In the genomic region with DNA sequence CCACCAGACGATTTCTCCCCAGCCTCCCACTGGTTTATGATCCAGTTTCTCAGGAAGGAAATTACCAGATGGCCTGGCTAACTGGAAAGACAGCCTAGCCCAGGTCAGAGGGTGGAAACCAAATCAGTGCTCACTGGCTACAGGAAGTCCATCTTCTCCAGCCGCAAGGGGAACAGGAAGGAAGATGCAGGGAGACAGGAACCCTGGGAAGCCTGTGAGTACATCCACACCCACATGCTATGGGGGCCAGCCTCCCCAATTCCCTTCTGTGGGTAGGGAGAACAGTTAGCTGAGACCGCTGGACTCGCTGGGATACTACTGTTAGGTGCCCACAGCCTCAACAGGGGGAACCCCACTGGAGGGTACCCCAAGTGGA, we compare ENCODE assay signal across 9 mouse cellular contexts. TPM values are rescaled to one million over a fixed set of nuclear protein-coding genes. Genes with fewer than 3 reads are reported as not detected.
DNase-seq lines count a peak whose midpoint lies in the region; ATAC-seq and TF ChIP-seq lines count a peak whose summit lies in the region.
"Had no signal": no experiment of that assay in that cellular context is flagged by ENCODE, and none has a peak within 500 bp of the region (broad histone marks: within the 10 kb centered on the region; RNA-seq: fewer than 3 reads in every experiment).

No protein-coding gene starts in this region.

- H3K9me3 ChIP-seq in heart, embryonic 10.5 days = no peaks in the 10 kb centered on the region

- peaks cover 7% of the 10 kb centered on the region; the same call in 1 of the 2 replicates for H3K36me3 ChIP-seq in heart, adult 2 months (ENCODE audit: control insufficient read depth, insufficient read depth, low read length)
- peaks cover 14% of the 10 kb centered on the region for H3K36me3 ChIP-seq in heart, embryonic 10.5 days

- TF ChIP-seq EP300 in heart, adult 2 months (IDR thresholded peaks at IDR 0.05; ENCODE audit: insufficient read depth, low read depth, low read length) = peak; percentile 96

- intact Hi-C loops in heart, adult 2 months (cut with DNase I) = loop anchor here (10.0 kb wide), 1 partner anchor 407 kb away; the partner anchor contains the start of gene Mafk
- intact Hi-C loops in heart, postnatal 10 days (cut with DNase I) = no loop called here

- 38% methylated on average over 4 of the region's 4 CpGs for WGBS in heart, adult 2 months
- 71% methylated on average over 4 of the region's 4 CpGs for WGBS in heart, embryonic 10.5 days

- 0 out of 2 replicates have a peak, but pooled peaks have one; percentile 35 for TF ChIP-seq POLR2A in heart, adult 2 months (IDR thresholded peaks at IDR 0.05; ENCODE audit: insufficient read depth, low read depth, low read length)

- peak overlapping the region; percentile 91 for H3K27ac ChIP-seq in heart, adult 2 months
- peak overlapping the region; percentile 78 for H3K27ac ChIP-seq in heart, embryonic 10.5 days

- peak; percentile 62 to 67 for DNase-seq in heart, adult 2 months
- no peak for DNase-seq in heart, postnatal 10 days
- DNase-seq in heart, embryonic 10.5 days (ENCODE audit: low spot score) = no peak
- DNase-seq in kidney, postnatal 14 days = peak; percentile 59
- DNase-seq in naive thymus-derived CD4-positive, alpha-beta T cell, adult 2 months (ENCODE audit: low read depth) = peak; percentile 8
- DNase-seq in cerebellum, postnatal 10 days = no peak
- no peak for DNase-seq in layer of hippocampus, postnatal 36 days

- ATAC-seq in monocyte, adult 5-6 weeks (replicated peaks; ENCODE audit: insufficient number of reproducible peaks, low FRiP score, low TSS enrichment, poor library complexity, severe bottlenecking) = no peak

- H3K4me3 ChIP-seq in heart, adult 2 months = no peak overlapping the region; the same call in 1 of the 2 replicates
- no peak overlapping the region for H3K4me3 ChIP-seq in heart, embryonic 10.5 days

- TF ChIP-seq CTCF in heart, adult 2 months (IDR thresholded peaks at IDR 0.05) = no peak

- H3K27me3 ChIP-seq in heart, adult 2 months (ENCODE audit: control insufficient read depth, insufficient read depth, low read length) = no peaks in the 10 kb centered on the region
- H3K27me3 ChIP-seq in heart, embryonic 10.5 days (ENCODE audit: insufficient read depth, poor library complexity, severe bottlenecking) = peaks cover 8% of the 10 kb centered on the region; the same call in 1 of the 2 replicates

- H3K79me2 ChIP-seq in heart, adult 2 months (replicated peaks; ENCODE audit: control insufficient read depth, insufficient read depth, low read length) = peaks cover 5% of the 10 kb centered on the region; the same call in 1 of the 2 replicates

- H3K9ac ChIP-seq in heart, adult 2 months (ENCODE audit: low read depth, low read length) = peak overlapping the region; percentile 41

- peaks cover 69% of the 10 kb centered on the region for H3K4me1 ChIP-seq in heart, adult 2 months (ENCODE audit: control insufficient read depth, insufficient read depth, low read length)
- H3K4me1 ChIP-seq in heart, embryonic 10.5 days = peaks cover 75% of the 10 kb centered on the region

RNA-seq across cellular contexts. Expression of gene Gpr146, which starts 10.7 kb away (rescaled TPM):
- total RNA-seq in heart, adult 2 months (2021) = 10 to 100 TPM; 42.9 to 56.6 TPM
- polyA plus RNA-seq in heart, adult 2 months (2012; rRNA removed) = 62.4 and 77.0 TPM in 2 replicates
- 10 to 100 TPM; 33.7 to 37.2 TPM for total RNA-seq in heart, postnatal 10 days (2021)
- 5.6 and 5.7 TPM in 2 replicates for polyA plus RNA-seq in heart, embryonic 10.5 days (2016; fragmentation: Nextera tagmentation; extraction: Ambion mirVana)
- total RNA-seq in layer of hippocampus, postnatal 36 days (2021) = 10 to 100 TPM; 11.0 to 13.1 TPM
- 6.9 to 10.8 TPM (median 9.8 TPM) in 3 replicates for total RNA-seq in monocyte, adult 5-6 weeks (2017)

RNA-seq across cellular contexts. Expression of gene C130050O18Rik, which starts 16.9 kb away (rescaled TPM):
- 1 to 10 TPM in 1 of 2 experiments, under 1 TPM in 1; 0.68 to 1.1 TPM for total RNA-seq in heart, adult 2 months (2021)
- 0.98 and 1.1 TPM in 2 replicates for polyA plus RNA-seq in heart, adult 2 months (2012; rRNA removed)
- under 1 TPM; 0.74 to 0.93 TPM for total RNA-seq in heart, postnatal 10 days (2021)
- polyA plus RNA-seq in heart, embryonic 10.5 days (2016; fragmentation: Nextera tagmentation; extraction: Ambion mirVana) = 0.28 and 0.45 TPM in 2 replicates
- total RNA-seq in layer of hippocampus, postnatal 36 days (2021) = under 1 TPM in 1 of 2 experiments, not detected in 1; 0.20 TPM
- total RNA-seq in monocyte, adult 5-6 weeks (2017) = 28.4 to 51.7 TPM (median 32.7 TPM) in 3 replicates

RNA-seq across cellular contexts. Expression of gene Gper1, which starts 34.8 kb away (rescaled TPM):
- total RNA-seq in heart, adult 2 months (2021) = 1 to 10 TPM; 1.4 to 1.5 TPM
- 2.0 and 4.9 TPM in 2 replicates for polyA plus RNA-seq in heart, adult 2 months (2012; rRNA removed)
- total RNA-seq in heart, postnatal 10 days (2021) = 1 to 10 TPM; 2.5 to 2.6 TPM
- polyA plus RNA-seq in heart, embryonic 10.5 days (2016; fragmentation: Nextera tagmentation; extraction: Ambion mirVana) = 0.26 and 0.36 TPM in 2 replicates
- total RNA-seq in layer of hippocampus, postnatal 36 days (2021) = 1 to 10 TPM; 2.5 to 2.7 TPM
- total RNA-seq in monocyte, adult 5-6 weeks (2017) = 0.53 to 1.3 TPM in 2 of 3 replicates, not detected in the other
- total RNA-seq: common myeloid progenitor, adult 5-6 weeks had no signal

RNA-seq across cellular contexts. Expression of gene Cyp2w1, which starts 35.8 kb away (rescaled TPM):
- total RNA-seq in heart, adult 2 months (2021) = not detected
- polyA plus RNA-seq in heart, adult 2 months (2012; rRNA removed) = not detected in 2 replicates
- not detected for total RNA-seq in heart, postnatal 10 days (2021)
- not detected in 2 replicates for polyA plus RNA-seq in heart, embryonic 10.5 days (2016; fragmentation: Nextera tagmentation; extraction: Ambion mirVana)
- total RNA-seq in layer of hippocampus, postnatal 36 days (2021) = not detected
- not detected in 3 replicates for total RNA-seq in monocyte, adult 5-6 weeks (2017)
- total RNA-seq: common myeloid progenitor, adult 5-6 weeks had no signal

RNA-seq across cellular contexts. Expression of gene Cox19, which starts 37.0 kb away (rescaled TPM):
- total RNA-seq in heart, adult 2 months (2021) = 10 to 100 TPM; 82.8 to 94.8 TPM
- 110 and 112 TPM in 2 replicates for polyA plus RNA-seq in heart, adult 2 months (2012; rRNA removed)
- total RNA-seq in heart, postnatal 10 days (2021) = 10 to 100 TPM; 88.8 to 96.4 TPM
- 76.3 and 93.2 TPM in 2 replicates for polyA plus RNA-seq in heart, embryonic 10.5 days (2016; fragmentation: Nextera tagmentation; extraction: Ambion mirVana)
- total RNA-seq in layer of hippocampus, postnatal 36 days (2021) = 10 to 100 TPM; 68.6 to 76.3 TPM
- 9.5 to 46.4 TPM (median 15.2 TPM) in 3 replicates for total RNA-seq in monocyte, adult 5-6 weeks (2017)

Comparison
In these comparisons a context has a peak if more than half of its experiments do, and no peak if none do; other contexts are left out.
1. DNase-seq: peak in heart, adult 2 months (2 of 2), kidney, postnatal 14 days (single experiment) and naive thymus-derived CD4-positive, alpha-beta T cell, adult 2 months (single experiment); none in heart, postnatal 10 days (0 of 2), heart, embryonic 10.5 days (single experiment), cerebellum, postnatal 10 days (0 of 2) and layer of hippocampus, postnatal 36 days (0 of 2).
2. RNA of gene C130050O18Rik, which starts 16.9 kb away (total RNA-seq): 28.4 to 51.7 TPM in monocyte, adult 5-6 weeks; 0.68 to 1.1 TPM in heart, adult 2 months, 0.74 to 0.93 TPM in heart, postnatal 10 days and 0.20 TPM in layer of hippocampus, postnatal 36 days; every median in the first group is over 10 times any median in the second.